Mouse (Mus musculus) neutrophil, adult 5-6 weeks (primary cell): ENCODE data around the gene Usp37. TPM values are rescaled to one million over a fixed set of nuclear protein-coding genes. Genes with fewer than 3 reads are reported as not detected.

Source experiments
- ATAC-seq: fragments of 151-379, 151-347 bp; 2 replicates; pipeline ENCODE4 v1.8.0; 2017; ENCODE audit warnings: mild to moderate bottlenecking, moderate TSS enrichment; ENCODE audit not compliant: insufficient number of reproducible peaks, poor library complexity, low FRiP score, severe bottlenecking; ENCODE audit errors: extremely low read depth
- total RNA-seq: library from RNA; stranded (forward); fragments of 200-1000 nt; gene quantifications from 2 replicates; pipeline ENCODE4 v1.2.3, GENCODE M21; 2017

Gene Usp37
- total RNA-seq, 1 experiment from 2014 or later = 31.3 TPM

DNA sequence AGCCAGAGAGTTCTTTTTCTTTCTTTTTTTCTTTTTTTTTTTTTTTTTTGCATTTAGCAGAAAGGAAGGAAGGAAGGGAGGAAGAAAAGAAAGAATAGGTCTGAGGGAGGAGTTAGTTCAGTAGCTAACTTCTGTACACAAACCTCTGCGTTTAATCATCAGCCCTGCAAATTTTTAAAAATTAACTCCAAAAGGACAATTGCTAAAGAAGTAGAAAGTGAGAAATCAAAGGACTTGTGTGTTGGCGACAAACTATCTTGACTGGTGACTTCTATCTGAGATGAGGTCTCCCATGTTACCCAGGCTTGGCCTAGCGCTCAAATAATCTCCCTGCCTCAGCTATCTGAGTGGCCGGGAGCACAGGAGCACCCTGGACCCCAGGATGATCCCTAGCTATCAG is 139.9 kb downstream of the Usp37 start:
- no peak for ATAC-seq

- ATAC-seq = no peak
Observed at GRCm38 (mm10) chr1:74401015-74401702, 142.9 kb downstream of the Usp37 start.

GRCm38 (mm10) chr1:74400531-74400930 is 143.6 kb downstream of the Usp37 start:
- no peak for ATAC-seq

GRCm38 (mm10) chr1:74397919-74398451 is 146.1 kb downstream of the Usp37 start:
- ATAC-seq = peak; percentile 49

- ATAC-seq = peak; percentile 81
Observed at GRCm38 (mm10) chr1:74397268-74397918, 146.7 kb downstream of the Usp37 start.

- peak; percentile 7; the same call in 1 of the 2 replicates for ATAC-seq
Observed at GRCm38 (mm10) chr1:74396456-74397222, 147.4 kb downstream of the Usp37 start.

GRCm38 (mm10) chr1:74395290-74395689 is 148.8 kb downstream of the Usp37 start:
- ATAC-seq = no peak

DNA sequence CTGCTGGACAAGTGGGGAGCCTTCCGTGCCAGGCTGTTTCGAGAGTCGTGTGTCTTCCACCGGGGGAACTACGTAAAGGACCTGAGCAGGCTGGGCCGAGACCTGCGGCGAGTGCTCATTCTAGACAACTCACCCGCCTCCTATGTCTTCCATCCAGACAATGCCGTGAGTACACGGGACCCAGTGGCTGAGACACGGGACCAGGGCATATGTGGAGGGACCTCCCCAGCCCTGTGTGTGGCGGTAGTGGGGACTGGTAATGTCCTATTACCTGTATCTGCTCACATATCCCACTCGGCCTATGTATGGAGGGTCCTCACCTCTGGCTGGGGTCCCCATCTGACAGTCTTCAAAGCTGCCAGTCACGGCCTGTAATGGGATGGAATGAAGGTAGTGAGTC is 149.2 kb downstream of the Usp37 start:
- ATAC-seq = no peak

DNA sequence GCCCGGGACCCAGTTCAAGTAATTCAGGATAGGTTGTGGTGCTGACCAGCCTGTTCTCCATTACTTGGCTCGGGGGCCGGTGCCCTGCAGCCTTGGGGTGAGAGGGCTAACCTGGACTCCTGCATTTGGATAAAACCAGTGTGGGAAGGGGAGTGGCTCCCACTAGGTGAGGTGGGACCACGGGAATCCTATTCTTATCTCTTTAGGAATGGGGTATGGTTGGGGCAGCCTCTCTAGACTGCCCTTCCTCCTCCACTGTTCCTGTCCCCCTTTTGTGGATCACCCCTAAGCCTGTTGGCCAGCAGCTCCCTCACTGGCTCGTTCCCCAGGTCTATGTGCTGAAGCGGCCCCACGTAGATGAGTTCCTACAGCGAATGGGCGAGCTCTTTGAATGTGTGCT is 149.8 kb downstream of the Usp37 start:
- no peak for ATAC-seq

GRCm38 (mm10) chr1:74393697-74394096 is 150.4 kb downstream of the Usp37 start:
- no peak for ATAC-seq

DNA sequence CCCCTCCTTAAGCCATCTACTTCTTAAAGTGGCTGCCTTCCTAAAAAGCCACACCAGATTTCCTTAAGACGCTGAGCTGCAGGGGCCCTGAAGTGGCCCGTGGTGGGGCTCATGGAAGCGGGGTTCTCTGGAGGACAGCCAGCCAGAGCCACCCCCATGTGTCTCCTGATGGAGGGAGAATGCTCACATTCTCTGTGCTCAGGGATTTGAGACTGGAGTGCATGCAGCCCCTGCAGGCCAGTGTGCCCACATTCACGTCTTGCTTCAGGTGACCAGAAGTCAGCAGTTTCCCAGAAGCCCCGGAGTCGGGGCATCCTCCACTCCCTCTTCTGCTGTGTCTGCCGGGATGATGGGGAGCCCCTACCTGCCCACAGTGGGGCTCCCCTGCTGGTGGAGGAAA is 151.1 kb downstream of the Usp37 start:
- ATAC-seq = no peak

- ATAC-seq = no peak
Observed at GRCm38 (mm10) chr1:74392446-74392994, 151.6 kb downstream of the Usp37 start.

- ATAC-seq = no peak
Observed at GRCm38 (mm10) chr1:74391844-74392441, 152.1 kb downstream of the Usp37 start.

DNA sequence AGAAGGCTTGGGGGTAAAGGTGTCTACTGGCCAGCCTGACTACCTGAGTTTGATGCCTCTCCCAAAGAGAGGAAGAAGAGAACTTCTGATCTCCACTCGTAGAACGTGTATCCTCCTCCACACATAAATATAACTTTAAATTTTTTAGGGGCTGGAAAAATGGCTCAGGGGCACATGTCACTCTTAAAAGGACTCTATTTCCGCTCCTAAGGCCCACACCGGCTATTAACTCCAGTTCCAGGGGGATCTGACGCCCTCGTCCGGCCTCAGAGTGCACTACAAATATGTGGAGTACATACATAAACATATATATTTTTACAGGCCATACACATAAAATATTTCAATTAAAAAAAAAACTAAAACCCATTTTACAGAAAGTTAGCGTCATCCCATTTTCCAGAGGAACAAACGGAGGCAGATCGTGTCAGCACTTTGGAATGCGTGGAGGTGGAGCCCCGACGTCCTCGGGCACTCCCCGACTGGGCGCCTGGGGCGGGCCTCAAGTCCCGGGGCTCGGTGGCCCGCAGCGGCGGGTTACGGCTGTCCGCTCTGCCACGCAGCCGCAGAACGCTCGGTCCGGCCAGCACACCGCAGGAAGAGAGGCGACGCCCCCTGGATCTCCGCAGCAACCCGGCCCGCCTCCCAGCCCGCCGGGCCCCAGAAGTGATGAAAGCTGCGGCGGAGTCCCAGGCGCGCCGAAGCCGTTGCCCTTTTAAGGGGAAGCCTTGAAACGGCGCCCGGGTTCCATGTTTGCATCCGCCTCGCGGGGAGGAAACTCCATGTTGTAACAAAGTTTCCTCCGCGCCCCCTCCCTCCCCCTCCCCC is 152.9 kb downstream of the Usp37 start, which contains the start of gene Ctdsp1:
Gene Ctdsp1 (plus strand): TSS at position 586 of the 825 bp plus-strand sequence.
- peak; percentile 44 for ATAC-seq

DNA sequence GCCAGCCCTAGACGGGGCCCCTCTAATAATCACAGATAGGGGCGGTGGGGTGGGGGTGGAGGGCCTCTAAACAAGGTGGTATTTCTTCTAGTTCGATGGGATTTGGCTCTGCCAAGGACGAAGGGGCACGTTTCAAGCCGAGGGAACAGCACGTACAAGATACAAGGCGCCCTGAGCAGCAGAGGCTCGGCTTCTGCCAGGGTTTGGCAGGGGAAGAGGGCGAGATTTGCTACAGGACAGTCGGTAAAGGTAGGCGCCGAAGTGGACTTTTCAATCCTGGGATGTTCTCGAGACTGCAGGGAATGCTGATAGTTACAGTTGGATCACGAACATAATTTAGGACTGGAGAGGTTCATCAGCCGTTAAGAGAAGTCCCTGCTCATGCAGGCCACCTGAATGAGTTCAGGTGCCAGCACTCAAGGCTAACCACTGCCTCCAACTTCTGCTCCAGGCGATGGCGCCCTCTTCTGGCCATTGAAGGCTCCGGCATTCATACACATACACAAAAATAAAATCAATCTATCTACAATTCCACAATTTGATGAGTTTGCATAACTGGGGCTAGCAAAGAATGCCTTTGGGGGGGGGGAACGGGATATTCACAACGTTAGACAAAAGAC is 153.7 kb downstream of the Usp37 start:
- ATAC-seq = peak; percentile 28

DNA sequence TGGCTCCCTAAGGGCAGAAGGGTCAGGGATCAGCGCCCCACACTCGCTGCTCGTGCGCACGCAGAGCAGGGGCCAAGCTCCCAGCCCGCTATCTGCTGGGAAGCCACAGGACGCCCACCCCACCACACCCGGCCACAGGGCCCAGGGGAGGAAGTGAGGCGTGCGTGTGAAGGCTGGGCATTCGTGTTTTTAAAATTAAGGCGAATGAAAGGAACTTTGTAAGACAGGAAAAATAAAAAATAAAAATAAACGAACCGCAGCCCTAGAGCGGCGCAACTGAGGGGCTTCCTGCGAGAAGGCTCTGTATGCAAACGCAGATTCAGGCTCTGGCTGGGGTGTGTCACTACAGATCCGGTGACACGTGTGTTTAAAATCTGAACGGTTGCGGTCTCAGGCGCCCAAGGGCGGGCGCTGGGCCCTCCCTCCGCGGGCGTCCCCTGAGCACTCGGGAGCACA is 154.2 kb downstream of the Usp37 start:
- ATAC-seq = peak; percentile 36

- no peak for ATAC-seq
Observed at GRCm38 (mm10) chr1:74388398-74388920, 155.6 kb downstream of the Usp37 start.
